Mouse (Mus musculus): ENCODE results near the gene Olfr314.
"Not testable (repeated sequence)": the region's sequence is repeated elsewhere in the genome, so short reads cannot be mapped to it uniquely, and the experiment has no call there.

The Olfr314 gene

DNA sequence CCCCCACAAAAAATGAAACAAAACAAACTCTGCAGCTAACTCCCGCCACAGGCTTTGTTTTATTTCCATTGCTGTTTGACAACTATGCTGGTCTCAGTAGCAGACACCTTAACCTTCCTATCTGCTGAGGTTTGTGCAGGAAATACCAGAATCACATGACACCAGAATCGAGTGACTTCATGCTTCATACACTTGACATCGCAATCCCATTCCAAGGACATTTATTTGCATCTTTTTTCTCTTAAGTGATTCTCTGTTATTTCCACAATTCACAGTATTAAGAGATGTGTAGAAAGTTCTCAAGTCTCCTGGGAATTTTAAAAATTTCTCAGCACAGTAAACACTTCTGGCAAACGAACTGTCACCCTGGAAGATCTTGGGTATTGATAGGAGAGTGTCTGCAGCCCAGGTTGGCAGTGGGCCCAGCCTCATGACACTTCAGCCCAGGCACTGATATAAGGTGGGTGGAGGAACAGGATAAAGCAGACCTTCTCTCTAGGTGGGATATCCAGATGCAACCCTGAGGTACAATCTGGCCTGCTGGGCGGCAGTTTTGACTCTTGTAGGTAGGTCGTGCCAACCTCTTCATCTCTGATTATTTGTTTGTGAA lies at the start of gene Olfr314:
Gene Olfr314 (plus strand): TSS at position 473 of the 610 bp plus-strand sequence.
- DNase-seq (ENCODE audit: low spot score), result no peak

DNA sequence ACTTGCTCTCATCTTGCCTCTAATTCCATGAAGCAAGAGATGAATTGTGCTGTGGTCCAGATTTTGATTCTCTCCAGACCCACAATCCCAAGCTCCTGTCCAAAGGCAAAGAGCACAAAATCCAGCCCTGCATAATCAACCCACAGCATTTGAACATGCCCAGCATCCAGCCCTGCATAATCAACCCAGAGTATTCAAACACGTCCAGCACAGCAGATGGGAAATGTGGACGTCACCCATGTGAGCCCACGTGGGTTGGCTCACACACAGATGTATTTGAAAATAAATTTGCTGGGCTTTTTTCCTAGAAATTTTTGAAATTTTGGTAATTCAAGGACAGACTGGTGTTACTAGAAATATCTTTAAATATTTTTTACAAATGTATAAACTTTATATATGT lies 49.4 kb upstream of the Olfr314 start:
- peak; percentile 38 for DNase-seq (ENCODE audit: low spot score)

DNA sequence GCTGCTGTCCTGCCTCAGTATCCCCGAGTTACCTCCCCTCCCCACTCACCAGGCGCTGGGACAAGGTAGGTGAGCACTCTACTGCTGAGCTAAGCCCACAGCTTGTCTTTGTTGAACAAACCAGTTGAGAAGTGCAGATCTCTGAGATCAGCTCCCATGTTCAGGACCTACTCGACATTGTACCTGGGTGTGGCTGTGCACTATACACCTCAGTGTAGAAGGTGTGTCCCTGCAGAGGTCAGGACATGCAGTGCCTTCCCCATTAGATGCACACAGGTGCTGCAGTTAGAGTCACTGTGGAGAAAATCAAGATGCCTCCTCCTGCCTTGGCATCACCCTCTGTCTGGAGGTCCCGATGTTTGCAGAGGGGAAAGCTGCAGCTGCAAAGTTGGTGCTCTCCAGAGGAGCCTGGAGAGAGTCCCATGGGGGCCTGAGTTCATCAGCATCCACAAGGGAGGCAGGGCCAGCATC lies 43.9 kb upstream of the Olfr314 start, which contains the start of gene Olfr317:
Gene Olfr317 (minus strand): TSS at position 421 of the 471 bp plus-strand sequence.
- DNase-seq (ENCODE audit: low spot score), result no peak

DNA sequence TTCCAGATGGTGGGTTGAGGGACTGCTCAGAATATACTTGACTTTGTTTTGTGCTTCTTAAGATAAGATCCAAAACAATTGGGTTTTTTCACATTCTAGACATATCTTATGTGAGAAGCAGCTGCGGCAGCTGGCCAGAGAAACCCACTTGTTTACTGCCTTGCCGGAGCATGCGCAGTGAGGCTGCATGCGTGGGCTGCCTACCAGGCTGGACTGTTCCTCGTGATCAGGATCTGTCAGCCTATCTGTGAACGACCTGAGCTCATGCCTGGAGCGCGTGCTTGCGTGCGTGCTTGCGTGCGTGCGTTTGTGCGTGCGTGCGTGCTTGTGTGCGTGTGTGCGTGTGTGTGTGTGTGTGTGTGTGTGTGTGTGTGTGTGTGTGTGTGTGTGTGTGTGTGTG lies 31.7 kb upstream of the Olfr314 start:
- DNase-seq (ENCODE audit: low spot score), result peak; percentile 6

DNA sequence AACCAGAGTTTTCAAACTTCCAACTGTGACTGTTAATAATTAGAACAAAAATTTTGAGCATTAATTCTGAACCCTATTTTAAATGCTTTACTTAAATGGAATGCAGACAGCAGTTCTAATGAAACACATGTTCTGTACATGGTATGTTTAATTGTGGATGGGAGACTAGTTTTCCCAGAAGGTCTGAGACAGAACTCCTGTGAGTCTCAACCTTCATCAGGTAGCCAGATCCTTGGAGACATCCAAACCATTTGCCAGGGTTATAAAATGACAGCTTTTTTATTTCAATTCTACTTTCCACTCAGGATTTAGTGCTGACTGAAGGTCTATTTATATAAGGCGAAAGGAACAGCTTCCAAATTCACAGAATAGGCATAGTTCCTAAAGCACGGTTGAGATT lies 30.3 kb upstream of the Olfr314 start, which contains the start of gene Olfr316:
Gene Olfr316 (plus strand): TSS at position 301 of the 400 bp plus-strand sequence.
- DNase-seq (ENCODE audit: low spot score), result no peak

DNA sequence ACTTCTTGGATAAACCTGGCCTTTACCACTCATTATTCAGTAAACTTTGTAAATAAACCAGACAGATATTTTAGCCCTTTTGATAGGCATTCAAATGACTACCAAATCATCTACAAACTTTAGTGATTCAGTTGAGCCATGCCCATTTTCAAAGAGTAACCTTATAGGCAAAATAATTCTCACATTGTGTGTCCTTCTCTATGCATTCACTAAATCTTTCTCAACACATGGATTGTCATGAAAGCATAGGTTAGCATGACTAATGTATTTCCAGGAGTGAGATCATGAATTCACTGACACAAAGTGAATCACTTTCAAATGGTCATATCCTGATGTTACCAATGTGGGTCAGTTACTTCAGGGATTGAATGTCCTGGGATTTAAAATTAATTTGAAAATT lies 9.9 kb upstream of the Olfr314 start, which contains the start of gene Olfr315:
Gene Olfr315 (plus strand): TSS at position 301 of the 400 bp plus-strand sequence.
- DNase-seq (ENCODE audit: low spot score), result no peak

DNA sequence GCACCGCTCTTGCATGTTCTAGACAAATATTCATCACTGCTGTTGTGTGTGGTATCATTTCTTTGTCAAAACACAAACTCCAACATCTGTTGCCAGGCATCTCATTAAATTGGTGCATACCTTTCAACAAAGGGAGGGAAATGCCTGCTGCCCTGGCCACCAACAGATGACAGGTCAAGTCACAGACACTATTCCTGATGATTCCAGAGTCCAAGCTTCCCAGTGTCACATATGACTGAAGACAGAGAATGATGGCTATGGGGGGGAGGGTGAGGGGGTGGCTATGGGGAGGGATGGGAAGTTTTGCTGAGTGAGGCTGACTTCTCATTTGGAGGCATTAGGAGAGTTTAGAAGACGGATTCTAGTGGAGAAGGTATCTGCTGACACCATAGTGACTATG lies 1.4 kb downstream of the Olfr314 start:
- DNase-seq (ENCODE audit: low spot score), result no peak

DNA sequence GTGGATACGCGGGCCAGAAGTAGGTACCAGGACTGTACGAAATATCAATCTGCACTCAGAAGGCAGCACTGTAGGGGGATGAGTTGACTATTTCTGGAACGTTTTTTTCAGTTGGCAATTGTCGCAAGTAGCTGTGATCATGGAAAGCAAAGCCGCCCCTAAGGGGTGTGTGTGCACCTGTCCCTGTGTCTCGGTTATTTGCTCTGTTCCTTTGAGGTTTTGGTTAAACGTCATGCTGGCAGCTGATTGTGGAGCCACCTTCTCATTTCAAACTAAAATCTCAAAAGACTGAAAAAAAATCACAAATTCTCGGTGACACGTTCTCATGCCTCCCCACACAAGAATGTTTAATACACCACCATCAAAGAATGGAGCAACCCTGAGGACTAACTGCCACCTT lies 4.9 kb downstream of the Olfr314 start:
- DNase-seq (ENCODE audit: low spot score), result no peak

DNA sequence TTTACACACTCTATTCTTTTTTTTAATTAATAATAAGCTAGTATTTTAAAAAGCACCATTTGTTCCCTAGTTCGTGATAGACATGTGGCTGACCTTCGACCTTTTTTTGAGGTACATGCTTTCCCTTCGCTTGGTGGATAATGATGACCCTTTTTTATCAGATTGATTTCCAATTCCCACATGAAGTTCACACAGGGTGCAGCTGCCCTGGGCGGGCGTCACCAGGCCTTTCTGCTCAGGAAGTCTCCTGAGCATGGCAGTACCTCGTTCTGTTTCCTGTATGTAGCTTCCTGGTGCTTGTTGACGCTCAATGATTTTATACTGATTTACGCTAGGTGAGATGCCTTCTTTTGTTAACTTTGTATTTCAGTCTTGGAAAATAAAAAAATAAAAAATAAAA lies 5.6 kb downstream of the Olfr314 start:
- no peak for DNase-seq (ENCODE audit: low spot score)

DNA sequence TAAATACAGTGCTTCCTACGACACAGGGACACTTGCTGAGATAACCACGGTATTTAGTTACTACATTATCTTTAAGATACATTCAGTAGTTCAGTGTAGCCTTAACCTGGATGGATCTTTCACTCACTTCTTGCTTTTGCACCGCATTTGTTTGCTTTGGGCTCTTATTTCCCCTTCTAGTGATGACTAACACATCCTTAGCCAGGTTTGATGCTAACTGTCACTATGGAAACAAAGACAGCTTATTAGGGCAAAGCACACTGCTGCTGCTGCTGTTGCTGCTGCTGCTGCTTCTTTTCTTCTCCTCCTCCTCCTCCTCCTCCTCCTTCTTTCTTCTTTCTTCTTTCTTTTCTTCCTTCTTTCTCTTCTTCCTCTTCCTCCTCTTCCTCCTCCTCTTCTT lies 6.8 kb downstream of the Olfr314 start:
- no peak for DNase-seq (ENCODE audit: low spot score)

DNA sequence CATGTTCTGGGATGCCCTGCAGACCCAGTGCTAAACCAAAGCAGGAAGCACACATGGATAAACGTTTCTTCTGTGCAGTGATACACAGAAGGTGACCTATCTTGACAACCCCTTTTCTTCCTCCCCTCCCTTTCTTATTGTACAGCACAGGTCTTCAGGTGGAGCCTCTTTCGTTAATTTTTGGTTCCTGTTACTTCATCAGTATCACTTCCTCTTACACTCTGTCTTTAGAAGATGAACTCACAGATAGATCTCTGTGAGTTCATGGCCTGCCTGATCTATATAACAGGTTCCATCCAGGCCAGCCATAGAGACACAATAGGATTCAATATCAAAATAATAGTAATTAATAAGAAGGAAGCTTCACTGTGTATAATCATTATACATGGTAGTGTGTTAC lies 7.3 kb downstream of the Olfr314 start:
- DNase-seq (ENCODE audit: low spot score), result no peak

DNA sequence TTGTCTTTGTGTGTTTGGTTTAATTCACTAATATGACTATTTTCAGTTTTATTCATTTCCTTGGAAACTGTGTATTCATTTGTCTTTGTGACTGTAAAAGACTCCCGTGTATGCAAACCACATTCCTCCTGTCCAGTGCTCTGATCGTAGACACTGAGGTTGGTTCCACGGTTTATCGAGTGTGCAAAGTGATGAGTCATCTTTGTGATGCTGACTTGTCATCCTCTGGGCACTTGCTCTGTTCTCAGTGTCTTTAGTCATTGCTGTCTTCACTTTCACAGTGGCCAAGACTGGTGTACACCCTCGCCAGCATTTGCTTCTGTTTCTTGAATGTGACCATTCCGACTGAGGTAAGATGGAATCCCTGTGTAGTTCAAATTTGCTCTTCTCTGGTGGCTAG lies 7.9 kb downstream of the Olfr314 start:
- no peak for DNase-seq (ENCODE audit: low spot score)

DNA sequence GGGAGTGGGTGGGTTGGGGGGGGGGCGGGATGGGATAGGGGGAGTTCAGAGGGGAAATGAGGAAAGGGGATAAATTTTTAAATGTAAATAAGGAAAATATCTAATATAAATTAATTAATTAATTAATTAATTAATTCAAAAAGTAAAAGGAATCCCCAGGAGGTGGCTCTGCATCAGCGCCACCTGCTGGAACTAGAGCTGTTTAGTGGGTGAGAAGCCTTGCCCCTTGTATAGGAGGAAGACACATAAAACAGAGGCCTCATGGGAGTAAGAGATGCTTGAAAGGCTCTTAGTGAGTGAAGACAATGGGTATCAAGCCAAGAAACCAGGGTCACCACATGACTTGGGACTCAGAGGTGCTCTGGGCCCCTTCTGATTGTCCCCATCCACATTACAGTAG lies 13.1 kb downstream of the Olfr314 start:
- DNase-seq (ENCODE audit: low spot score), result no peak

DNA sequence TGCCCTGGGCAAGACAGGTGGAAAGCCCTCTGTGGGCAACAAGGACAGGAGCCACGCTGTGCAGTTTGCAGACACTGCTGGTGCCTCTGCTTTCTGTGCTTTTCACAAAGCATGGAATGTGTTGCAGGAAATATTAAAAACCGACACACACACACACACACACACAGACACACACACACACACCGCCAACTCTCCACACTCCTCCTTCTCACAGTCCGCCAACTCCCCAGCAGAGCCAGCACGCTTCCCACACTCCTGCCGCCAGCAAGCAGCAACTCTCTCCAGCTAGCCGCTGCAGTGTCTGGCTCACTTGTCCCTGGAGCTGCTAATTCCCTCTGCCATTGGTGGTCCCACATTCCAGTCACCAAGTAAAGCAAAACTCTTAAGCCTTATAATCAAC lies 14.1 kb downstream of the Olfr314 start:
- DNase-seq (ENCODE audit: low spot score), result peak; percentile 56

DNA sequence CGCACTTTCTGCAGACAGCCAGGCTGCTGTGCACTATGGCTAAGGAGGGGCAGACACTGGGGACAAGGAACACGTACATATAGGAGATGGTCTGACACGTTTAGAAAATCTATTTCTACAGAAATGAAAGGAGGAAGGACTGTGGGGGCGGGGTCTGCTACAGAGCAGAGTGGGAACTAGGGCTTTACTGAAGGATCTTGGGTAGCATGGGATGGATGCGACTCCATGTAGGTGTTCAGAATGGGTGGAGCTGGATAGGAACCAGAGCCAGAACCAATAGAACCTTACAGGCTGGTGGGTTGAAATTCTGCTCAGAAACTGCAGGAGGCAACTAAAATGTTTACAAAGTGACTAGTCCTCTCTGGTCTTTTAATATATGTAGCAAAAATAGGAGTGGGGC lies 17.0 kb downstream of the Olfr314 start:
- DNase-seq (ENCODE audit: low spot score), result no peak

DNA sequence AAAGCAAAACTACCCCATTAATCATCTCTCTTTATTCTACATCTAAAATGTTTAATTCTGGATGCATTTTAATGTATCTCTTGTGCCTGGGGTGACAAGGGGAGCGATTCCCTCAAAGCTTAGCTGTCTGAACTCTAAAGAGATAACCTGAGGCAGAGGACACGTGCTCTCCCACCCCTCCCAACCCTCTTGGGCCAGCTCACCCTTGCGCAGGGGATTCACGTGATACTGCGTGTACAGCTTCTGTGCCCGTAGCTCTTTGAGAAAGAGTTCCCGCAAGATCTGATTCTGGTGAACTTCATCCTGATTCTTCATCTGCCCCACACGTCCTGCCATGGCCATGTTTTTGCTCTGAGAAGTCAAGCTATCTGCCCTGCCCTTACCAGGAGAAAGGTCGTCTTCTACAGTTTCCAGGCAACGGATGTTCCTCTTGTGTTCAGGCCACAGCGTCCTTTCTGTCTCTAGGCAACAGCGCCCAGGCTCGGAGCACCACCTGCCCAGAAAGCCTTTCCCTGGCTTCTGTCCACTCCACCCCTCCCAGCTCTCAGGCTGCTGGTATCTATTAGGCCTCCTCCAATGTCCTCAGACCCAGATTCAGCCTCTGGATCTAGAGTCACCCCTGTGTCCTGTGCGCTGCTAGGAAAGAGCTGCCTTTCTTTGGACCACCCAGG lies 18.9 kb downstream of the Olfr314 start, which contains the start of gene Fam183b:
Gene Fam183b (minus strand): TSS at position 403 of the 671 bp plus-strand sequence.
- no peak for DNase-seq (ENCODE audit: low spot score)

DNA sequence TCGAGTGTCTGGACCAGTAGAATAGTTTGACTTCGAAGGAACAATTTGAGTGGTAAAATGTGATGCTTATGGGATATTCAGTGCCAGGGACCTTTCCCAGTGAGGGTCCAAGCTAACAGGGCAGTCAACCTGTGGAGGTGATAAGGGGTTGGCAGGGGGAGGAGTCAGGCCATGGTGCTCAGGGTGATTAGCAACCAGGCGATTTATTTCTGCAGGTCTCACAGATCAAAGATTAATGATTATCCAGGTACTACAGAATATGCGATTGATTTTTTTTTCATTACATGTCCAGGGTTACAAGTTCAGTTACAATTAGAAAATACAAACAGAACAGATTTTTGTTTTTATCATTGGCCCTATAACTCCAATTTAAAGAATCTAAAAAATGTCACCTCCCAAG lies 21.1 kb downstream of the Olfr314 start:
- no peak for DNase-seq (ENCODE audit: low spot score)

DNA sequence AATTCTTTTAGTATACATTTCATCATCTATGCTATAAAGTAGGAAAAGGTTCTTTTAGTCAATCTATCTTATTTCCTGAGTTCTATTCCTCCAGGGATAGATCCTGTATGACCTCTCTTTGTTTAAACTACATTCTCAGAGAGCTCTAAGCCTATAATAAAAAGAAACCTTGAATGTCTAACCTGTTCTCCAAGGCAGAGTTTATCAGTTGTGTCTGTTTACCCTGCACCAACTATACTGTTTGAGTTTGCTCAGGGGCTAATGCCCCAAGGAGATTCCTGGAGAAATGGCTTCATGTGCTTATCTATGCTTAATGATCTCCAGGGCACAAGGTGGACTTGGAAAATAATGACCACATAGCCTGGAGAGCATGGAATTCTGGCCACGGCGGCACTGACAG lies 21.6 kb downstream of the Olfr314 start:
- DNase-seq (ENCODE audit: low spot score), result no peak

DNA sequence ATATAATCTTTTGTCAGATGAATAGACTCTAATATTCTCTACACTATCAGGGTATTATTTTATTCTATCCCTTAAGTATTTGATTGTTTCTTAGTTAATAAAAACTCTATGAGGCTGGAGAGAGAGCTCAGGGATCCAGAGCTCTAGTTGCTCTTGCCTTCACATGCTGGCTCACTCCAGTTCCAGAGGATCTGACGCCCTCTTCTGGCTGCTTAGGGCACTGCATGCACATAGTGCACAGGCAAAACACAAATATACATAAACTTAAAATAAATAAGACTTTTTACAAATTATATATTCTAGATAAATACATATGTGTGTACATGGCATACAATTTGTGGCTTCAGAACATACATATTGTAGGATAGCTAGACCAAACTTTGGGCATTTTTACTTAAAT lies 29.2 kb downstream of the Olfr314 start:
- no peak for DNase-seq (ENCODE audit: low spot score)

DNA sequence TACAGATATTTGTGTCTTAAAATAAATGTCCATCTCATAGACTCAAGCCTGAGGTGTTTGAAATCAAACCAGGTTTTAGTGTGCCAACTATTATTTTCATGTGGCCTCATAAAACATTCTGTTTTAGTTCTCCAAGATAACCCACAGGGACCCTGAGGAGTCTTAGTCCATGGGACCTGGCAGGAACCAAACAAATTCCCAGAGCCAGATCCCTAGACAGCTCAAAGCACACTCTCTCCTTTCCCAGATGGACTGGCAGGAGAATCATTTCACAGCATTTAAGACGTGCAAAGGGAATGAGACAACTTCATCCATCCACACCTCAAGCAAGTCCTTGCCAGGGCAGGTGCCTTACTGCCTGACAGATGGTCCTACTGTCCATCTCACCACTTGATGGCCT lies 31.9 kb downstream of the Olfr314 start, which contains the start of gene Olfr313:
Gene Olfr313 (plus strand): TSS at position 301 of the 400 bp plus-strand sequence.
- DNase-seq (ENCODE audit: low spot score), result not testable (repeated sequence)

DNA sequence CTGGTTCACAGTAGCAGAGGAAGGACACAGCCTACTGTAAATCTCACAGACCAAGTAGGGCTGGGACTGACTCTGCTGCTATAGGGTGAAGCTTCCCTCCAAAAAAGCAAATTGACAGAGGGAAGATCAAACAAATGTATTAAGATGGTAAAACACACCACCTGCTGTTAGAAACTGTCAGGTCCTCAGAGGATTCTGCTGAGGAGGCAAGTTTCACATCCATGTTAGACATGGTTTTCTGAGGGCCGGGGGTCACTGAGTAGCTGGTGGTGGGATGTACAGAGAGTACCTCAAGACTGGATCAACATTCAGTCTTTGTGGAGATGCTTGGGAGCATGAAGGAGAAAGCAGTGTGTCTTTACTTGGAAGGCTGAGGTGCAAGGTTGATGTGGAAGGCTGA lies 32.9 kb downstream of the Olfr314 start:
- no peak for DNase-seq (ENCODE audit: low spot score)

DNA sequence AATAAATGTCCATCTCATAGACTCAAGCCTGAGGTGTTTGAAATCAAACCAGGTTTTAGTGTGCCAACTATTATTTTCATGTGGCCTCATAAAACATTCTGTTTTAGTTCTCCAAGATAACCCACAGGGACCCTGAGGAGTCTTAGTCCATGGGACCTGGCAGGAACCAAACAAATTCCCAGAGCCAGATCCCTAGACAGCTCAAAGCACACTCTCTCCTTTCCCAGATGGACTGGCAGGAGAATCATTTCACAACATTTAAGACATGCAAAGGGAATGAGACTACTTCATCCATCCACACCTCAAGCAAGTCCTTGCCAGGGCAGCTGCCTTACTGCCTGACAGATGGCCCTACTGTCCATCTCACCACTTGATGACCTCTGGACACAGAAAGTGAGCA lies 46.2 kb downstream of the Olfr314 start, which contains the start of gene Olfr312:
Gene Olfr312 (plus strand): TSS at position 301 of the 400 bp plus-strand sequence.
- not testable (repeated sequence) for DNase-seq (ENCODE audit: low spot score)

DNA sequence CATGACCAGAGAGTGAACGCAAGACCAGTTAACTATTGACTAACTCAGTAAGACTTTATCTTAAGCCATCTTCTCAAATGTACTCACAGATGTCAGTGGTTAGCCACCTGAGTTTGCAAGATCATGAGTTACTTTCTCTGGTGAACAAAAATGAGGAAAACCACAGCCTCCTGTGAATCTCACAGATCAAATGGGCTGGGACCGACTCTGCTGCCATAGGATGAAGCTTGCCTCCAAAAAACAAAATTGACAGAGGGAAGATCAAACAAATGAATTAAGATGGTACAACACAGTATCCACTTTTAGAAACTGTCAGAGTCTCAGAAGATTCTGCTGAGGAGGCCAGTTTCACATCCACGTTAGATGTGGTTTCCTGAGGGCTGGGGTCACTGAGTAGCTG lies 47.0 kb downstream of the Olfr314 start:
- DNase-seq (ENCODE audit: low spot score), result no peak

Measured in layer of hippocampus, adult 9-10 months (tissue).